Mouse (Mus musculus): ENCODE results near the gene Tmx1. TPM values are rescaled to one million over a fixed set of nuclear protein-coding genes. Genes with fewer than 3 reads are reported as not detected.

Tmx1 gene
- total RNA-seq (2021), result 10 to 100 TPM; 42.3 to 48.2 TPM

- intact Hi-C loops (cut with DNase I), result loop anchor here (10.0 kb wide), 1 partner anchor 1088 kb away; no protein-coding TSS in a partner anchor
- DNase-seq (ENCODE audit: low spot score), result peak; percentile 97
Observed at GRCm38 (mm10) chr12:70452726-70453645, at the start of gene Tmx1. Tmx1 (plus strand) TSS chr12:70453095.

- intact Hi-C loops (cut with DNase I), result no loop called here
- no peak for DNase-seq (ENCODE audit: low spot score)
Observed at GRCm38 (mm10) chr12:70404327-70404726, 48.6 kb upstream of the Tmx1 start.

- intact Hi-C loops (cut with DNase I), result no loop called here
- no peak for DNase-seq (ENCODE audit: low spot score)
Observed at GRCm38 (mm10) chr12:70408396-70408795, 44.5 kb upstream of the Tmx1 start.

GRCm38 (mm10) chr12:70409600-70409999 lies 43.3 kb upstream of the Tmx1 start:
- intact Hi-C loops (cut with DNase I), result no loop called here
- no peak for DNase-seq (ENCODE audit: low spot score)

GRCm38 (mm10) chr12:70420216-70420615 lies 32.7 kb upstream of the Tmx1 start:
- DNase-seq (ENCODE audit: low spot score), result no peak
- intact Hi-C loops (cut with DNase I), result no loop called here

- intact Hi-C loops (cut with DNase I), result no loop called here
- no peak for DNase-seq (ENCODE audit: low spot score)
Observed at GRCm38 (mm10) chr12:70421028-70421427, 31.9 kb upstream of the Tmx1 start.

- DNase-seq (ENCODE audit: low spot score), result no peak
- intact Hi-C loops (cut with DNase I), result no loop called here
Observed at GRCm38 (mm10) chr12:70422322-70423118, 30.4 kb upstream of the Tmx1 start.

- intact Hi-C loops (cut with DNase I), result no loop called here
- DNase-seq (ENCODE audit: low spot score), result no peak
Observed at GRCm38 (mm10) chr12:70427885-70428284, 25.0 kb upstream of the Tmx1 start.

- intact Hi-C loops (cut with DNase I), result loop anchor here (1.0 kb wide), 1 partner anchor 195 kb away; no protein-coding TSS in a partner anchor
- no peak for DNase-seq (ENCODE audit: low spot score)
Observed at GRCm38 (mm10) chr12:70429637-70430036, 23.3 kb upstream of the Tmx1 start.

- no peak for DNase-seq (ENCODE audit: low spot score)
- intact Hi-C loops (cut with DNase I), result loop anchor here (1.0 kb wide), 1 partner anchor 196 kb away; no protein-coding TSS in a partner anchor
Observed at GRCm38 (mm10) chr12:70430307-70430950, 22.5 kb upstream of the Tmx1 start.

GRCm38 (mm10) chr12:70431428-70431827 lies 21.5 kb upstream of the Tmx1 start:
- DNase-seq (ENCODE audit: low spot score), result no peak
- intact Hi-C loops (cut with DNase I), result no loop called here

GRCm38 (mm10) chr12:70449961-70450360 lies 2.9 kb upstream of the Tmx1 start:
- intact Hi-C loops (cut with DNase I), result loop anchor here (10.0 kb wide), 1 partner anchor 1085 kb away; no protein-coding TSS in a partner anchor
- no peak for DNase-seq (ENCODE audit: low spot score)

- intact Hi-C loops (cut with DNase I), result loop anchor here (10.0 kb wide), 1 partner anchor 1087 kb away; no protein-coding TSS in a partner anchor
- DNase-seq (ENCODE audit: low spot score), result no peak
Observed at GRCm38 (mm10) chr12:70451533-70451932, 1.4 kb upstream of the Tmx1 start.

- intact Hi-C loops (cut with DNase I), result loop anchor here (10.0 kb wide), 1 partner anchor 1087 kb away; no protein-coding TSS in a partner anchor
- no peak for DNase-seq (ENCODE audit: low spot score)
Observed at GRCm38 (mm10) chr12:70452143-70452542, 752 bp upstream of the Tmx1 start.

- intact Hi-C loops (cut with DNase I), result loop anchor here (10.0 kb wide), 1 partner anchor 1090 kb away; no protein-coding TSS in a partner anchor
- DNase-seq (ENCODE audit: low spot score), result no peak
Observed at GRCm38 (mm10) chr12:70455226-70455625, 2.3 kb downstream of the Tmx1 start.

- intact Hi-C loops (cut with DNase I), result loop anchor here (10.0 kb wide), 1 partner anchor 1095 kb away; no protein-coding TSS in a partner anchor
- no peak for DNase-seq (ENCODE audit: low spot score)
Observed at GRCm38 (mm10) chr12:70459546-70459945, 6.7 kb downstream of the Tmx1 start.

GRCm38 (mm10) chr12:70464016-70464415 lies 11.1 kb downstream of the Tmx1 start:
- peak; percentile 6 for DNase-seq (ENCODE audit: low spot score)
- intact Hi-C loops (cut with DNase I), result no loop called here

- no peak for DNase-seq (ENCODE audit: low spot score)
- intact Hi-C loops (cut with DNase I), result no loop called here
Observed at GRCm38 (mm10) chr12:70475336-70475735, 22.4 kb downstream of the Tmx1 start.

- DNase-seq (ENCODE audit: low spot score), result no peak
- intact Hi-C loops (cut with DNase I), result no loop called here
Observed at GRCm38 (mm10) chr12:70476884-70477576, 24.1 kb downstream of the Tmx1 start.

Measured in heart, postnatal 25 days (tissue).